ENCODE assay signal across 11 mouse cellular contexts in the genomic region with DNA sequence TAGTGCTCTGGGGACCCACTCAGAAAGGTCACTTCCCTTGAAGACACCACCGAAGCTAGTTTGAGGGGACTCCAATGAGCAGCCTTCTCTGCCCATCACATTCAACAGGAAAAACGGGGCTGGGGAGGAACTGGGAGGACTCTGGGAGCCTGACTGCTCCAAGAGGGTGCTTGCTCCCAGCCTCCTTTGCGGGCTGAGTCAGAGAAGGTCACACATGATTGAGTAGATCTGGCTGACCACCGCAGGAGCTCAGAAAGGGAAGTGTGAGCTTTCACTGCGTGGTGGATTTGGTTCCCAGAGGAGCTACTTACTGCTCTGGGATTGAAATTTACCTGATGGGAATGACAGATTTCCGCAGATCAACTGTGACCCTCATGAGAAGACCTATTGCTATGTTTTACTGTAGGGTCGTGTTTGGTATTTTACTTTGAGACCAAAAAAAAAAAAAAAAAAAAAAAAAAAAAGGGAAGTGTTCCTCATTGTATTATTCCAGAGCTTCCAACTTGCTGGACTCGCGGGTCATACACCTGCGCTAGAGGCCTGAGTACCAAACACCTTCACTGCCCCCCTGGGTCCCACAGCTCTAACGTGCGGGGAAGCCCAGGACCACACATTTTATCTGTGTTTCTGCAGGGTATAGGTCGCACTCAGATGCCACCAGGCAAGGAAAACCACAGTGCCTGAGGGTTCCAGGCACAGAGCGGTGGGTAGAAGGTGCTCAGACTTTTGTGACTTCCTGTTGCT. TPM values are rescaled to one million over a fixed set of nuclear protein-coding genes. Genes with fewer than 3 reads are reported as not detected.
A peak's percentile ranks its signal among the peaks of the same experiment; 100 is the strongest.
DNase-seq lines count a peak whose midpoint lies in the region; ATAC-seq and TF ChIP-seq lines count a peak whose summit lies in the region.
"Had no signal": no experiment of that assay in that cellular context is flagged by ENCODE, and none has a peak within 500 bp of the region (broad histone marks: within the 10 kb centered on the region; RNA-seq: fewer than 3 reads in every experiment).

No protein-coding gene starts in this region.

- H3K36me3 ChIP-seq in heart, adult 2 months (ENCODE audit: control insufficient read depth, insufficient read depth, low read length), result no peaks in the 10 kb centered on the region
- H3K36me3 ChIP-seq in kidney, embryonic 14.5 days (ENCODE audit: control insufficient read depth, insufficient read depth, low read length), result no peaks in the 10 kb centered on the region
- no peaks in the 10 kb centered on the region for H3K36me3 ChIP-seq in small intestine, adult 2 months (ENCODE audit: control insufficient read depth, insufficient read depth, low read length)
- no peaks in the 10 kb centered on the region for H3K36me3 ChIP-seq in forebrain, embryonic 14.5 days (ENCODE audit: control insufficient read depth, insufficient read depth, low read length)
- H3K36me3 ChIP-seq: hindbrain, embryonic 13.5 days had no signal

- peaks cover 3% of the 10 kb centered on the region; the same call in 1 of the 2 replicates for H3K4me1 ChIP-seq in heart, adult 2 months (ENCODE audit: control insufficient read depth, insufficient read depth, low read length)
- H3K4me1 ChIP-seq in kidney, embryonic 14.5 days (ENCODE audit: control insufficient read depth, insufficient read depth, low read length), result peaks cover 23% of the 10 kb centered on the region
- peaks cover 57% of the 10 kb centered on the region for H3K4me1 ChIP-seq in small intestine, adult 2 months (ENCODE audit: control insufficient read depth, insufficient read depth, insufficient read length, low read length)
- H3K4me1 ChIP-seq in forebrain, embryonic 14.5 days (ENCODE audit: control insufficient read depth, insufficient read depth, low read length), result peaks cover 16% of the 10 kb centered on the region

- no peak overlapping the region; the same call in 1 of the 2 replicates for H3K4me2 ChIP-seq in kidney, embryonic 14.5 days (replicated peaks; ENCODE audit: low read depth, low read length)
- H3K4me2 ChIP-seq in forebrain, embryonic 14.5 days (ENCODE audit: low read length), result no peak overlapping the region
- H3K4me2 ChIP-seq: hindbrain, embryonic 13.5 days; lung, embryonic 14.5 days had no signal

- peak; percentile 21; the same call in 1 of the 2 replicates for ATAC-seq in kidney, embryonic 14.5 days (ENCODE audit: low FRiP score, low TSS enrichment)
- ATAC-seq in forebrain, embryonic 14.5 days, result no peak
- ATAC-seq in erythroid progenitor cell, adult 5-6 weeks (replicated peaks; ENCODE audit: low FRiP score, poor library complexity, severe bottlenecking), result no peak

- TF ChIP-seq EP300 in heart, adult 2 months (IDR thresholded peaks at IDR 0.05; ENCODE audit: insufficient read depth, low read depth, low read length), result no peak

- H3K27ac ChIP-seq in heart, adult 2 months, result no peak overlapping the region
- peak overlapping the region; percentile 42; the same call in 1 of the 2 replicates for H3K27ac ChIP-seq in kidney, embryonic 14.5 days (ENCODE audit: low read depth, low read length)
- H3K27ac ChIP-seq in small intestine, adult 2 months (ENCODE audit: insufficient read depth, low read depth, low read length), result peak overlapping the region; percentile 73; the same call in 1 of the 2 replicates
- no peak overlapping the region for H3K27ac ChIP-seq in forebrain, embryonic 14.5 days (ENCODE audit: low read depth, low read length)
- H3K27ac ChIP-seq: hindbrain, embryonic 13.5 days had no signal

- no peaks in the 10 kb centered on the region for H3K9me3 ChIP-seq in kidney, embryonic 14.5 days (ENCODE audit: control insufficient read depth, low read length)
- H3K9me3 ChIP-seq in forebrain, embryonic 14.5 days (replicated peaks; ENCODE audit: control insufficient read depth, low read length), result no peaks in the 10 kb centered on the region
- H3K9me3 ChIP-seq: hindbrain, embryonic 13.5 days had no signal

- H3K27me3 ChIP-seq in heart, adult 2 months (ENCODE audit: control insufficient read depth, insufficient read depth, low read length), result no peaks in the 10 kb centered on the region
- no peaks in the 10 kb centered on the region for H3K27me3 ChIP-seq in kidney, embryonic 14.5 days (ENCODE audit: control insufficient read depth, insufficient read depth, low read length)
- H3K27me3 ChIP-seq in small intestine, adult 2 months (ENCODE audit: control insufficient read depth, insufficient read depth, low read length), result no peaks in the 10 kb centered on the region
- H3K27me3 ChIP-seq in forebrain, embryonic 14.5 days (replicated peaks; ENCODE audit: control insufficient read depth, insufficient read depth, low read length), result 0 out of 2 replicates have a peak, but pooled peaks cover 3% of the 10 kb centered on the region

- no peaks in the 10 kb centered on the region for H3K79me2 ChIP-seq in heart, adult 2 months (replicated peaks; ENCODE audit: control insufficient read depth, insufficient read depth, low read length)

- DNase-seq in heart, adult 2 months, result peak; percentile 40 to 56
- no peak for DNase-seq in heart, adult 8-10 months (ENCODE audit: low spot score)
- peak; percentile 76 for DNase-seq in adrenal gland, postnatal 14 days
- no peak for DNase-seq in forebrain, embryonic 14.5 days (ENCODE audit: low spot score)
- DNase-seq in right cerebral cortex, postnatal 25 days, result no peak
- DNase-seq: lung, embryonic 14.5 days had no signal

- H3K9ac ChIP-seq in heart, adult 2 months (ENCODE audit: low read depth, low read length), result no peak overlapping the region
- H3K9ac ChIP-seq in kidney, embryonic 14.5 days (ENCODE audit: low read depth, low read length), result no peak overlapping the region
- no peak overlapping the region for H3K9ac ChIP-seq in forebrain, embryonic 14.5 days (ENCODE audit: low read length)
- H3K9ac ChIP-seq: hindbrain, embryonic 13.5 days; lung, embryonic 14.5 days had no signal

- intact Hi-C loops in heart, adult 2 months (cut with DNase I), result no loop called here

- H3K4me3 ChIP-seq in heart, adult 2 months, result no peak overlapping the region
- H3K4me3 ChIP-seq in kidney, embryonic 14.5 days (ENCODE audit: low read length), result no peak overlapping the region
- H3K4me3 ChIP-seq in small intestine, adult 2 months (ENCODE audit: low read depth, low read length), result no peak overlapping the region
- H3K4me3 ChIP-seq in forebrain, embryonic 14.5 days (ENCODE audit: low read depth, low read length), result no peak overlapping the region
- H3K4me3 ChIP-seq: hindbrain, embryonic 13.5 days had no signal

- TF ChIP-seq CTCF in heart, adult 2 months (IDR thresholded peaks at IDR 0.05), result no peak
- TF ChIP-seq CTCF in small intestine, adult 2 months (IDR thresholded peaks at IDR 0.05; ENCODE audit: extremely low read depth, insufficient read length, insufficient replicate concordance, low read depth, low read length), result no peak

- TF ChIP-seq POLR2A in heart, adult 2 months (IDR thresholded peaks at IDR 0.05; ENCODE audit: insufficient read depth, low read depth, low read length), result no peak
- no peak for TF ChIP-seq POLR2A in small intestine, adult 2 months (IDR thresholded peaks at IDR 0.05; ENCODE audit: low read depth, low read length)

- 51% methylated on average over 14 of the region's 14 CpGs for WGBS in heart, adult 2 months
- 36% methylated on average over 14 of the region's 14 CpGs for WGBS in kidney, embryonic 14.5 days
- WGBS in small intestine, adult 2 months, result 65% methylated on average over 14 of the region's 14 CpGs
- WGBS in forebrain, embryonic 14.5 days, result 81% methylated on average over 14 of the region's 14 CpGs

RNA-seq across cellular contexts. Expression of a gene that starts 48.7 kb away (rescaled TPM):
- not detected for total RNA-seq in heart, adult 2 months (2021)
- polyA plus RNA-seq in heart, adult 2 months (2012; rRNA removed), result 0.16 TPM in 1 of 2 replicates, not detected in the other
- total RNA-seq in heart, adult 8-10 months (2022), result not detected
- 0.11 and 0.41 TPM in 2 replicates for total RNA-seq in adrenal gland, postnatal 14 days (2021)
- polyA plus RNA-seq in kidney, embryonic 14.5 days (2014; fragmentation: Nextera tagmentation; extraction: Ambion mirVana), result 0.41 and 0.77 TPM in 2 replicates
- polyA plus RNA-seq in small intestine, adult 2 months (2012; rRNA removed), result 0.35 and 0.38 TPM in 2 replicates
- 0.20 and 0.42 TPM in 2 replicates for polyA plus RNA-seq in forebrain, embryonic 14.5 days (2014; fragmentation: Nextera tagmentation; extraction: Ambion mirVana)
- not detected in 2 replicates for total RNA-seq in erythroid progenitor cell, adult 5-6 weeks (2015; ENCODE audit: low replicate concordance)
- total RNA-seq in erythroid progenitor cell, adult 5-6 weeks (2017; ENCODE audit: low replicate concordance), result not detected in 2 replicates
- total RNA-seq: MEL had no signal

Comparison
In these comparisons a context has a peak if more than half of its experiments do, and no peak if none do; other contexts are left out.
1. DNase-seq: peak in heart, adult 2 months (2 of 2) and adrenal gland, postnatal 14 days (single experiment); none in heart, adult 8-10 months (single experiment), forebrain, embryonic 14.5 days (single experiment) and right cerebral cortex, postnatal 25 days (single experiment).
2. H3K27ac ChIP-seq: peak in kidney, embryonic 14.5 days (single experiment) and small intestine, adult 2 months (single experiment); none in heart, adult 2 months (single experiment) and forebrain, embryonic 14.5 days (single experiment).